Mouse (Mus musculus): ENCODE measurements around the gene Abca7. TPM values are rescaled to one million over a fixed set of nuclear protein-coding genes. Genes with fewer than 3 reads are reported as not detected.

Gene Abca7
- total RNA-seq, 1 experiment from 2014 or later: 18.7 TPM

DNA sequence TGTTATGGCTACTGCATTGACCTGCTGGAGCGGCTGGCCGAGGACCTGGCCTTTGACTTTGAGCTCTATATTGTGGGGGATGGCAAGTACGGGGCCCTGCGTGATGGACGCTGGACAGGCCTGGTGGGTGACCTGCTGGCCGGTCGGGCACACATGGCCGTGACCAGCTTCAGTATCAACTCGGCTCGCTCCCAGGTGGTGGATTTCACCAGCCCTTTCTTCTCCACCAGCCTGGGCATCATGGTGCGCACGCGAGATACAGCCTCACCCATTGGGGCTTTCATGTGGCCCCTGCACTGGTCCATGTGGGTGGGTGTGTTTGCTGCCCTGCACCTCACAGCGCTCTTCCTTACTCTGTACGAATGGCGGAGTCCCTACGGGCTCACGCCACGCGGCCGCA, 22.2 kb upstream of the Abca7 start:
- no peak for DNase-seq

DNA sequence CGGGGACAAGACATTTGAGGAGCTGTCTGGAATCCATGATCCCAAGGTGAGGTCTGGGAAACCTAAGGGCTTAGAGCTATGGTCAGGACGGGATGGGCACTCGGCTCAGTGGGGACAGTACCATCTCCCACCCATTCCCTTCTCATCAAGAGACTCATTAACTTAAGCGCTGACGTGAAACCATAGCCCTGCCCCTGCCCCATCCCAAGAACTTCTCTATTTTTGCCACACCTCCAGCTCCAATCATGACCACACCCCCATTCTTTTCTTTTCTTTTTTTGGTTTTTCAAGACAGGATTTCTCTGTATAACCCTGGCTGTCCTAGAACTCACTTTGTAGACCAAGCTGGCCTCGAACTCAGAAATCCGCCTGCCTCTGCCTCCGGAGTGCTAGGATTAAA, 21.6 kb upstream of the Abca7 start:
- no peak for DNase-seq

- DNase-seq: no peak
Observed at GRCm38 (mm10) chr10:79976071-79976721, 20.1 kb upstream of the Abca7 start.

DNA sequence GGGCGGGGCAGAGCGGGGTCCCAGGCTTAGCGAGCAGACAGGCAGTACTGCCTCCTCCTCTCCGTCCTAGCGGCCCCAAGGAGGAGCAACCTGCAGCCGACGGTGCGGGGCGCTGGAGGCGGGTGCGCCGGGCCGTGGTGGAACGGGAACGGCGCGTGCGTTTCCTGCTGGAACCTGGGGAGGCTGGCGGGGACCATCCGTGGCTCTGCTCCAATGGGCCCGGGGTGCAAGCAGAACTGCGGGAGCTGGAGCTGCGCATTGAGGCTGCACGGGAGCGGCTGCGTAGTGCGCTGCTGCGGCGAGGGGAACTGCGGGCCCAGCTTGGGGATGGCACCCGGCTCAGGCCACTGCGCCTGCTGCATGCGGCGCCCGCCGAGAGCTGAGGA, 19.6 kb upstream of the Abca7 start:
- DNase-seq: no peak

DNA sequence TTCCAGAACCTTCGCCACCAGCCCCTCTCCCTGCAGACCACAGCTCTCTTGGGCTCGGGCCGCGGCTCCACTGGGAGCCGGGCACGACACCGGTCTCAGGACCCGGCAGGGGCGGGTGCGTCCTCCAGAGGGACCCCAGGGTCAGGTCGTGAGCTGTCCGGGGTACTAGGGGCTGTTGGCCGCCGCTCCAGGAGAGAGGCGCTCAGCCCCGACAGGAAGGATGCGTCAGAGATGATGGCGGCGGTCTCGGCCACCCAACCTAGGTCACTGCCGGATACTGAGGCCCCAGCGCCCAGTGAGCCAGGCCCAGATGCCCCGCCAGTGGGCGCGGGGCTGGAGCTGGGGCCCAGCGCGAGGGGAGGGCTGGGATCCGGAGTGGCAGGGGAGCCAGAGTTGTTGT, 19.0 kb upstream of the Abca7 start:
- no peak for DNase-seq

GRCm38 (mm10) chr10:79978061-79978460, 18.2 kb upstream of the Abca7 start:
- DNase-seq: no peak

DNA sequence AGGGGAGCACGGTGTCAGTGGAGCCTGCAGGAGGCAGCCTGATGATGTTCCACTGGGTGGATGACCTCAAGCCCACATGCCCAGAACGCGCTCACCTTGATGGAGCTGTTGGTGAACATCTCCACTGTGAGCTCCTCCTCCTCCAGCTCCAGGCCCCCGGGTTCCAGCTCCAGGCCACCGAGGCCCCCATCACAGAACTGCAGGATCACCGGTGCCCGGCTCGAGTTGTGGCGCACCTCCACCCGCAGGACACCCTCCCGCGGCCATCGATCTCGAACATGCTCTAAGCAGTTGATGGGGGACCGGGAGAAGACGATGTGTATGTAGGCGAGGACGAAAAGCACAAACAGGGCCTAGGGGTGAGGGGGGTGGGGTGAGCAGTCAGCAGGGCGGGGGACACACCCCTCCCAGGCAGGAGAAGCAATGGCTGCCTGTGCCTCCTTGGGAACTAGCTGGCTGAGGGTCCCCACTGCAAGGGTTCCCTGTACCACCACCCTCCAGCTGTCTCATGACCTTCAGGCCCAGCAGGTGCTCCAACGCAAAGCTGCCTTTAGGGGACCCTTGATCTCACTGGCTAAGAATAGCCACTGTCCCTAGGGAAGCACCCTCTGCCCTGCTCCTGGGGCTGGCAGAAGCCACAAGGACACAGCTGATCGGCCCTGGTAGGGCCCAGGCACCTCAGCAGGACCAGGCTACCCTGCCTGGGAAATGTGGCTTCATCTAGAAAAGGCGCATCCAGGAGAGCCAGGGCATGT, 16.7 kb upstream of the Abca7 start:
- DNase-seq: no peak

DNA sequence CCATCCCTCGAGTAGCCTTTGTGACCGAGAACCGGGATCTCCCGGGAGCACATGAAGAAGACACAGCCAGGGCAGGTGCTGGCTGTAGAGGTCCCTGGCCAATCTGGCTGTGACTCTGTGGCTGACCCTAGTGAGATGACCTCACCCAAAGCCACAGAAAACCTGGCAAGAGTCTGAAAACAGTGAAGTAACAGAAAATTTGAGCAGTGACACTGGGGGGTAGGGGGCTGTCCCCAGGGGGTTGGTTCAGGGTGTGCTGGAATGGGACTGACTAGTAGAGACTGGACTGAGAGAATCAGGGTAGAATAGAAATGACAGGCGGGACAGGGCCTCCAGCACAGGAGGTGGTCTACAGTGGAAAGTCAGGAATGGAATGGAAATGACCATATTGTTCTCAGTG, 13.1 kb upstream of the Abca7 start:
- peak; percentile 37 for DNase-seq

DNA sequence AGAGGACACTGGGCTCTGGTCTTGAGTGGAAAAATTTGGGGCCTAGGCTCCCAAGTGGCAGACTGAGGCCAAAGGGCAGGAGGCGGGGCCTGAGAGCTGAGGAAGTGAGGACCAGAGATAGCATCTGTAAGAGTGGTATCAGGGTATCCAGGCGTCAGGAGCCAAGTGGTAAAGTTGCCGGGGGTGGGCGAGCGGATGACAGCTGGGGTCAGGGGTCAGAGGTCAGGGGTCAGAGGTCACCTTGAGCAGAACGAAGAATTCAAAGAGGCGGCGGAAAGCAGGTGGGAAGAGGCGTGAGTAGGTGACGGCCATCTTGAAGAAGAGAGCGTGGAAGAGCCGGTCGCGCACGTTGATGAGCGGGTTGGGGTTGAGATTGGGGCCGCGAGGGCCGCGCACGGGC, 12.6 kb upstream of the Abca7 start:
- peak; percentile 76 for DNase-seq

GRCm38 (mm10) chr10:79984195-79984816, 12.0 kb upstream of the Abca7 start, which contains the start of gene Tmem259:
Tmem259 (minus strand) TSS chr10:79984330.
- peak; percentile 94 for DNase-seq

GRCm38 (mm10) chr10:79984871-79985270, 11.4 kb upstream of the Abca7 start:
- peak; percentile 96 for DNase-seq

DNA sequence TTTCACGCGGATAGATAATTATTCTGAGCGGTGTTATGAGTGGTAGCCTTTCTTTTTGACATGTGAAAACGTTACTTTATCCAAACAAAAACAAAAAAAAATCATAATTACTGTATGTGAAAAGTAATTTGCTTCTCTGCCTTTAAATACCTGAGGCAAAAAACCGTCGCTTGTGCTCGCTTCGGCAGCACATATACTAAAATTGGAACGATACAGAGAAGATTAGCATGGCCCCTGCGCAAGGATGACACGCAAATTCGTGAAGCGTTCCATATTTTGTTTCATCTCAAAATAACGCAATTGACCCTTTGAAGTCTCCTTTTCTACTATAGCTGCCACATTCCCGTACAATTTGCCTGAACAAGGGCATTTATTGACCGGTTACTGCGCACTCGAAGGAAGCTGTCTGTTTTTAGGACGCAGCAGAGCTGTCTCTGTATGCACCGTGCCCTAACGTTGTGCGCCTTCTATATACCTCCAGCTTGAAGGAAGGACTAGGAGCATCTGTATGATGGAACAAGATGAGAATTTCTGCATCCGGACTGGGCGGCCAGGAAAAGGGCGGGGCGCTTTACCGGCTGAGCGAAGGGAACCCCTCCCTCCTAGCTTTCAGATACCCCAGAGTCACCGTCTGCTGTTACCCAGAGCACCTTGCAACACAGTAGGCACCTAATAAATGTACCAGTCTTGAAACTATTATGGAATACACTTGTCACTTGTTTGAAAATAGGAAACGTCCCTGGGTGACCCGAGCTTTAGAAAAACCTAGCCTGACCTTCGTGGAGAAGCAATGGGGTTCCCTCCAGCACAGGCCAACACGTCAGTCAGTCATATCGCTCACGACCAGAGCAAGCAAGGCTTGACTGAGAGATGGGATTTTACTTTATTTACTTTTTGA, 10.7 kb upstream of the Abca7 start:
- peak; percentile 75 for DNase-seq

DNA sequence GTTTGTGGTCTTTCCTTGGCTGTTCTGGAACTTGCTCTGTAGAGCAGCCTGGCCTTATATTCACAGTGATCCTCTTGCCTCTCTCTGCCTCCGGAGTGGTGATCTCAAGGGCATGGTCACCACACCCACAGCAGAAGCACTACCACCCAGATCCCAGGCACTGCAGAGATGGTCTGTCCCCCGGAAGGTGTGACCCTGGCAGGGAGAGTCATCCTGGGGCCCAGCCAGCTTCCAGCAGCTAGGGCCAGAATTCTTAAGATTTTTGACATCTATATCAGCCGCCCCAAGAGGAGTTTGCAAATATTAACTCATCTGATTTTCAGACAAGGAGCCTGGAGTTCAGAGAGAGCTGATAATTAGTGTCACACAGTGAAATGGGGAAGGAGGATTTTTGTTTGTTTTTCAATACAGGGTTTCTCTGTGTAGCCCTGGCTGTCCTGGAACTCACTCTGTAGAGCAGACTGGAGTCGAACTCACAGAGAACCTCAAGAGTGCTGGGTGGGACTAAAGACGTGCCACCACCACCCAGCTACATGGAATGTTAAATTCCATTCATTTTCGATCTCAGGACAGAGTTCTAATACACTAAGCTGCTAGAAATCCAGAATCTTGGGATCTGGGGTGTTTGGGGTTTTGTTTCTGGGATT, 9.9 kb upstream of the Abca7 start:
- DNase-seq: peak; percentile 83

DNA sequence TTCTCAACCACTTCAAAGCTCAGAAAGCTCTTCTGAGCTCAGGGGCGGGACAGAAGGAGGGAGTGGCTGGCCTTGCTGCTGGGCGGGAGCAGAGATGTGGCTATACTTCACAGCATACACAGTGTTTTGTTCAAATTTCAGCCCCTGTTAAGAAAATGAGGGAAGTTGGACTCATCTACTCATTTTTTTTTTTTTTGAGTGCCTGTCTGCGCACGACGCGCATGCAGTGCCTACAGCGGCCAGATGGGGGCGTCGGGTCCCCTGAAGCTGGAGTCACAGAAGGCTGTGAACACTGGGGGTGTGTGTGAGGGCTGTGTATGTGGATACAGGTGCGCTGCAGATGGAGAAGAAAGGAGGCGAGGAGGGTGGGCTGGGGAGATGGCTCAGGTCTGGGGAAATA, 9.3 kb upstream of the Abca7 start:
- DNase-seq: peak; percentile 92

GRCm38 (mm10) chr10:79987771-79988505, 8.4 kb upstream of the Abca7 start:
- no peak for DNase-seq

DNA sequence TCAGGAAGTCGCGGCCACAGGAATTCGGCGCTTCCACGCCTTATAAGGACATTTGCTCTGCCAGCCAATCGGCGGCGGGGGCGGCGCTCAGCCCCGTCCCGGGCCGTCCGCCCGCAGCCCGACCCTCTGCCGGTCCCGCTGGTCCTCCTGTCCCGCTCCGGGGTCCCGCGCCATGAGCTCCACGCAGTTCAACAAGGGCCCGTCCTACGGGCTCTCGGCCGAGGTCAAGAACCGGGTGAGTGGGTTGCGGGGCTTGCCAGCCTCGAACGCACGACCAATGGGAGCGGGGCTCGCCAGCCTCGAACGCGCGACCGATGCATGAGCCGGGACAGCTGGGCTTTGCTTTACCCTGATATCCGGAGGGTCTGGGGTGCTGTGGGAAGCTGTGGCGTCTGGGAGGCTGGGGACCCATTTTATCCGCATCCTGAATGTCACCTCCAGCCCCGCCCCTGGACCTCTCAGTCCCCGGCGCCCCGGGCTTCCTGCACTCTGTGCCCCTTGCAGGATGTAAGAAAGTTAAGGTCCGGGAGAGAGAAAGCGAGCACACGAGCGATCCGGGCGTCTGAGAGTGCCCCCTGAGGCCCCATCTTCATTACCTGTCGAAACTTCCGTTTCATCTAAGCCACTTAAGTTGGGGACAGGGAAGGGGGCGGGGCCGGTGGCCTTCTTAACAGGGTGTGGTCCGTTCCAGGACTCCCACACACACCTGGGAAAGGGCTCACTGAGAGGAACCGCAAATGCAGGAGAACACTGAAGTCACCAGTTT, 7.6 kb upstream of the Abca7 start, which contains the start of gene Cnn2:
TSS of gene Cnn2 (plus strand) at position 79 of the 766 bp plus-strand sequence.
- peak; percentile 65 for DNase-seq

- no peak for DNase-seq
Observed at GRCm38 (mm10) chr10:79989272-79989786, 7.0 kb upstream of the Abca7 start.

DNA sequence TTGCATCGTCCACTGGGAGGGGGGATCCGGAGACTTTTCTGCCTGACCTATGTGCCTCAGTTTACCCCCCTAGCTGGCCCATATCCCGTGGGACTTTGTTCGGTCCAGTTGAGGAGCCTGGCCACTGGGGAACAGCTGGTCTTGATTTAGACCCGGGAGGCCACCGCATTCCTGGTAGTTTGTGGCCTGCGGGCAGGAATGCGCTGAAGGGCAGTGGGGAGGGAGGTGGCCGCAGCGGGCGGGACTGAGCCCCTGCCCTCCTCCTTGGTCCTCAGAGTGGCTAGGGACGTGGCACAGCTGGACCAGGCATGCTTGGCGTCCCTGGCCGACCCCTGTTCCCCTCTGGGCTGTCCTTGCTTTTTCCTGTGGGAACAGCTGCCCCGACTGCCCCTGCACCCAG, 6.4 kb upstream of the Abca7 start:
- DNase-seq: no peak

DNA sequence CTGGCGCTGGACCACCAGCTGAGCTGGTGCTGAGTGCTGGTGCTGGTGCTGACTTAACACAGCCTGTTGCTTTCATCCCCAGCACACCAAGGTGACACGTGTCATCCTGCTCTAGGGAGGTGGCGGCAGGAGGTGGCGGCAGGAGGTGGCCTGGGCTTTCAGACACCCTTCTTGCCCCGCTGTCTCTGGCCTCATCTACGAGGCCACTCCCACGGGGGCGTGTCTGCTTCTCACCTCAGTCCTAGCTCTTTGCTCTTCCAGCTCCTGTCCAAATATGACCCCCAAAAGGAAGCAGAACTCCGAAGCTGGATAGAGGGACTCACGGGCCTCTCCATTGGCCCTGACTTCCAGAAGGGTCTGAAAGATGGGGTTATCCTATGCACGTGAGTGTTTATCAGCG, 5.2 kb upstream of the Abca7 start:
- DNase-seq: no peak

DNA sequence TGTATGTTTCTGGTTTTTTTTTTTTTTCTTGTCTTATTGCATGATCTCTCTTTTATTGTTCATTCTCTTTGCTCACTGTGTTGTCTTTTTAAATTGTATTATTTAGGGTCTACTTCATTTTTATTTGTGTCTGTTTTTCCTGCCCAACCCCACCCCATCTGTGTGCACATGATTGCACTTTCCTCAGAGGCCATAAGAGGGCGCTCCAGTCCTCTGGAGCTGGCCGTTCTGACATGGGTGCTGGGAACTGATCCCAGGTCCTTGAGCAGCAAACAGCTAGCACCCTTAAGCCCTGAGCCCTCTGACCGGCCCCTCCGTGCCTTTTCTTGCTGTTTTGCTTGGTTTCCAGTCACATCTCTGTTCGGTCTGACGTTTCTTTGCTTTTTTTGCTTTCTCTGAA, 4.7 kb upstream of the Abca7 start:
- DNase-seq: no peak

Measured in adrenal gland, postnatal 14 days (tissue).